Mouse (Mus musculus) left cerebral cortex, adult 2 months (tissue): Measurements from ENCODE around the gene Tvp23b. TPM values are rescaled to one million over a fixed set of nuclear protein-coding genes. Genes with fewer than 3 reads are reported as not detected.
A peak's percentile ranks its signal among the peaks of the same experiment; 100 is the strongest.

Source experiments
- DNase-seq, 2 experiments: peaks; one replicate each; pipeline ENCODE4 v3.0.0; 2021 to 2022; ENCODE audit warnings: low spot score in 2 of 2, mixed read lengths in 1 of 2; ENCODE audit errors: extremely low spot score in 1 of 2
- H3K27ac ChIP-seq: fragments of 200-600 bp; 2 replicates; pipeline ENCODE4 v1.8.1; 2022
- H3K4me3 ChIP-seq: fragments of 200-600 bp; 2 replicates; pipeline ENCODE4 v1.8.1; 2022
- CTCF ChIP-seq: fragments of 200-600 bp; IDR thresholded peaks from 2 replicates; pipeline ENCODE4 v1.8.1; 2022; ENCODE audit warnings: antibody characterized with exemption, mild to moderate bottlenecking, moderate library complexity
- intact Hi-C: fragments of 180-260 bp; cut with DNase I; formaldehyde crosslinking; loops from one replicate; pipeline ENCODE4 v1.15.1; 2025
- long read RNA-seq, 2 experiments: library from polyadenylated mRNA; stranded (forward); transcript quantifications; one replicate each; pipeline ENCODE4 v2.0.0; 2021; ENCODE audit warnings: borderline mapping rate in 2 of 2
- total RNA-seq, 2 experiments: library from RNA; stranded (reverse); gene quantifications; 2 replicates each; pipeline ENCODE4 v1.2.3; 2021

Tvp23b gene
- 10 to 100 TPM; 29.2 to 31.4 TPM for total RNA-seq
- long read RNA-seq, experiment 1, transcript Tvp23b-201 (7 exons, 1,784 nt) = major isoform, 32 of 42 reads
- long read RNA-seq, experiment 1, partial matches to known transcripts = 2 of 42 reads
- long read RNA-seq, experiment 1, other reads (novel, unspliced or antisense) = 8 of 42 reads
- long read RNA-seq, experiment 2, transcript Tvp23b-201 (7 exons, 1,784 nt) = major isoform, 22 of 32 reads
- long read RNA-seq, experiment 2, partial matches to known transcripts = 2 of 32 reads
- long read RNA-seq, experiment 2, other reads (novel, unspliced or antisense) = 8 of 32 reads

- peak; percentile 95 to 98 for DNase-seq
- Histone ChIP-seq H3K4me3 (peak within 1 kb of the TSS; percentile 73), H3K27ac (peak within 1 kb of the TSS; percentile 87)
- intact Hi-C loops = no loop called here
- no peak; the same call in 1 of the 2 replicates for TF ChIP-seq CTCF
Measured at GRCm38 (mm10) chr11:62879220-62880048, at the start of gene Tvp23b. Tvp23b (plus strand) TSS chr11:62879455.

GRCm38 (mm10) chr11:62830387-62830786 lies 48.9 kb upstream of the Tvp23b start:
- intact Hi-C loops = no loop called here
- H3K27ac ChIP-seq = no peak overlapping the region
- DNase-seq = no peak
- H3K4me3 ChIP-seq = no peak overlapping the region
- TF ChIP-seq CTCF = no peak

- no peak for TF ChIP-seq CTCF
- intact Hi-C loops = no loop called here
- Histone ChIP-seq H3K27ac (no peak overlapping the region), H3K4me3 (no peak overlapping the region)
- no peak for DNase-seq
Measured at GRCm38 (mm10) chr11:62831906-62832305, 47.3 kb upstream of the Tvp23b start.

- Histone ChIP-seq H3K27ac (no peak overlapping the region), H3K4me3 (no peak overlapping the region)
- DNase-seq = no peak
- intact Hi-C loops = no loop called here
- no peak for TF ChIP-seq CTCF
Measured at GRCm38 (mm10) chr11:62844562-62844961, 34.7 kb upstream of the Tvp23b start.

GRCm38 (mm10) chr11:62845730-62846129 lies 33.5 kb upstream of the Tvp23b start:
- intact Hi-C loops = no loop called here
- Histone ChIP-seq H3K4me3 (no peak overlapping the region), H3K27ac (no peak overlapping the region)
- DNase-seq = no peak
- TF ChIP-seq CTCF = no peak

- Histone ChIP-seq H3K4me3 (peak within 1 kb of the TSS; percentile 21), H3K27ac (peak within 1 kb of the TSS; percentile 48)
- no peak for TF ChIP-seq CTCF
- DNase-seq = no peak
- intact Hi-C loops = no loop called here
Measured at GRCm38 (mm10) chr11:62846961-62847654, 32.1 kb upstream of the Tvp23b start, which contains the start of gene Fbxw10. Fbxw10 (plus strand) TSS chr11:62847069.

- Histone ChIP-seq H3K27ac (peak overlapping the region; percentile 48; the same call in 1 of the 2 replicates), H3K4me3 (no peak overlapping the region)
- TF ChIP-seq CTCF = no peak; the same call in 1 of the 2 replicates
- intact Hi-C loops = no loop called here
- no peak for DNase-seq
Measured at GRCm38 (mm10) chr11:62847655-62848191, 31.5 kb upstream of the Tvp23b start.

- intact Hi-C loops = no loop called here
- DNase-seq = no peak
- Histone ChIP-seq H3K4me3 (no peak overlapping the region), H3K27ac (no peak overlapping the region)
- TF ChIP-seq CTCF = no peak
Measured at GRCm38 (mm10) chr11:62848301-62848700, 31.0 kb upstream of the Tvp23b start.

GRCm38 (mm10) chr11:62851199-62851598 lies 28.1 kb upstream of the Tvp23b start:
- intact Hi-C loops = loop anchor here (1.0 kb wide), 1 partner anchor 95 kb away; no protein-coding TSS in a partner anchor

GRCm38 (mm10) chr11:62853334-62853733 lies 25.9 kb upstream of the Tvp23b start:
- Histone ChIP-seq H3K4me3 (no peak overlapping the region), H3K27ac (no peak overlapping the region)
- DNase-seq = no peak
- no peak for TF ChIP-seq CTCF
- intact Hi-C loops = no loop called here

More at GRCm38 (mm10) chr11:62851199-62851598, 28.1 kb upstream of the Tvp23b start:
- H3K27ac ChIP-seq = no peak overlapping the region
- no peak overlapping the region for H3K4me3 ChIP-seq
- peak; percentile 69 for TF ChIP-seq CTCF
- no peak for DNase-seq

GRCm38 (mm10) chr11:62865562-62865961 lies 13.7 kb upstream of the Tvp23b start:
- Histone ChIP-seq H3K4me3 (no peak overlapping the region), H3K27ac (no peak overlapping the region)
- DNase-seq = no peak
- TF ChIP-seq CTCF = no peak
- intact Hi-C loops = no loop called here
